Mouse (Mus musculus): ENCODE results near the gene Mrpl4.

- no peak for TF ChIP-seq CTCF (IDR thresholded peaks at IDR 0.05; ENCODE audit: low read depth, low read length)
- no peak for TF ChIP-seq POLR2A (IDR thresholded peaks at IDR 0.05; ENCODE audit: insufficient read depth, low read length)
- TF ChIP-seq EP300 (IDR thresholded peaks at IDR 0.05; ENCODE audit: insufficient read depth, low read depth, low read length) = no peak
Measured at GRCm38 (mm10) chr9:20971751-20972140, 30.8 kb upstream of the Mrpl4 start.
